Mouse (Mus musculus) ES-Bruce4 (cell line): ENCODE results near the gene Rfx2. TPM values are rescaled to one million over a fixed set of nuclear protein-coding genes. Genes with fewer than 3 reads are reported as not detected.

ENCODE experiments used
- H3K27ac ChIP-seq: 2 replicates; pipeline ENCODE4 v1.5.1; 2012; ENCODE audit warnings: low read length, inconsistent platforms; ENCODE audit not compliant: insufficient read depth
- H3K27me3 ChIP-seq: 2 replicates; pipeline ENCODE4 v1.6.1; 2012; ENCODE audit warnings: mild to moderate bottlenecking, low read length, inconsistent platforms; ENCODE audit not compliant: control insufficient read depth, poor library complexity, insufficient read depth, severe bottlenecking
- H3K36me3 ChIP-seq: 2 replicates; pipeline ENCODE4 v1.6.1; 2012; ENCODE audit warnings: inconsistent platforms, mild to moderate bottlenecking, low read length, moderate library complexity; ENCODE audit not compliant: control insufficient read depth, poor library complexity, insufficient read depth, severe bottlenecking
- H3K4me1 ChIP-seq: one replicate; pipeline ENCODE4 v1.8.1; 2011; ENCODE audit warnings: low read length; ENCODE audit not compliant: control insufficient read depth, insufficient read depth
- H3K4me3 ChIP-seq: 2 replicates; pipeline ENCODE4 v1.5.1; 2011; ENCODE audit warnings: low read depth, mild to moderate bottlenecking, low read length
- H3K9ac ChIP-seq: 2 replicates; pipeline ENCODE4 v1.6.1; 2012; ENCODE audit warnings: low read depth, mild to moderate bottlenecking, inconsistent platforms; ENCODE audit not compliant: poor library complexity, severe bottlenecking
- H3K9me3 ChIP-seq: replicated peaks from 2 replicates; pipeline ENCODE4 v1.6.1; 2012; ENCODE audit warnings: mild to moderate bottlenecking, low read length, inconsistent platforms; ENCODE audit not compliant: control insufficient read depth, poor library complexity, insufficient read depth, severe bottlenecking
- CTCF ChIP-seq: IDR thresholded peaks from one replicate; pipeline ENCODE4 v1.8.1; 2011; ENCODE audit warnings: low read depth, low read length
- EP300 ChIP-seq: IDR thresholded peaks from 2 replicates; pipeline ENCODE4 v1.6.1; 2011; ENCODE audit warnings: low read depth, low read length; ENCODE audit not compliant: insufficient read depth
- POLR2A ChIP-seq: IDR thresholded peaks from one replicate; pipeline ENCODE4 v1.8.1; 2011; ENCODE audit warnings: low read length; ENCODE audit not compliant: insufficient read depth
- polyA plus RNA-seq: library from polyadenylated mRNA; stranded (reverse); fragments of >200 nt; gene quantifications from 2 replicates; pipeline ENCODE4 v1.2.4, GENCODE M21; 2011; ENCODE audit warnings: low read depth; ENCODE audit not compliant: missing spikeins, insufficient read depth, insufficient read length

The Rfx2 gene
- polyA plus RNA-seq, 1 experiment: 27.5 TPM

DNA sequence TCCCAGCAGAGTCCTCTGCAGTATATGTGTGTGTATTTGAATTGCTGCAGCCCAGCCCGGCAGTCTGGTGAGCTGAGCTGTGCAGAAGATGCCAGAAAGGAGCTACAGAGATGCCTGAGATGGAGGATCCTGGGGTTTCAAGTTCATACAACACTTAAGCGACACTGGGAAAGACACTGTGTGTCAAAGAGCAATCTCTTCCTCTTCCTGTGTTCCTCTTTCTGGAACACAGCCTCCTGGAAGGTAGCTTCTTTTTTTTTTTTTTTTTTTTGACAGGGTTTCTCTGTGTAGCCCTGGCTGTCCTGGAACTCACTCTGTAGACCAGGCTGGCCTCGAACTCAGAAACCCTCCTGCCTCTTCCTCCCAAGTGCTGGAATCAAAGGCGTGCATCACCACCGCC lies 18.0 kb upstream of the Rfx2 start:
- H3K9ac ChIP-seq: no peak overlapping the region
- H3K27ac ChIP-seq: no peak overlapping the region
- H3K36me3 ChIP-seq: no peaks in the 10 kb centered on the region
- no peaks in the 10 kb centered on the region for H3K27me3 ChIP-seq
- H3K4me3 ChIP-seq: no peak overlapping the region
- H3K9me3 ChIP-seq: no peaks in the 10 kb centered on the region
- TF ChIP-seq CTCF: no peak
- no peak for TF ChIP-seq POLR2A
- peaks cover 5% of the 10 kb centered on the region for H3K4me1 ChIP-seq

DNA sequence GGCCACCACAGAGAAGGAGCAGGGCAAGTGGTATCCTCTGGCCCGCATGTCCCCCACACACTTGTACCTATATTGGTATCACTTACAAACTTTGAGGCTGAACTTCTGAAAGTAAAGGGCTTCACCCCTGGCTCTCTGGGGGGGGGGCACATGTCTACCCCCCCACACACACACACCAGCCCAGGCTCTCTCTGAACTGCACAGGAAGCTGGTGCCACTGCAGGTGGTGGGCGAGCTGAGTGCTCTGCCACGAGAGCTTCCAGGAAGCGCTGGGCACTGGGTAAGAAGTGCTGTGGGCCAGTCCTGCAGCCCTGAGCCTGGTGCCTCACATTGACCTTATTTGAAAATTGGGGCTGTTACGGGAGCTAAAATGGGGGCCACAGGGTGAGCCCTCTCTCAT lies 12.9 kb upstream of the Rfx2 start:
- no peaks in the 10 kb centered on the region for H3K36me3 ChIP-seq
- H3K4me1 ChIP-seq: no peaks in the 10 kb centered on the region
- H3K27ac ChIP-seq: no peak overlapping the region
- H3K27me3 ChIP-seq: no peaks in the 10 kb centered on the region
- H3K9ac ChIP-seq: no peak overlapping the region
- no peak overlapping the region for H3K4me3 ChIP-seq
- H3K9me3 ChIP-seq: no peaks in the 10 kb centered on the region
- TF ChIP-seq CTCF (no peak), POLR2A (no peak), EP300 (no peak)

DNA sequence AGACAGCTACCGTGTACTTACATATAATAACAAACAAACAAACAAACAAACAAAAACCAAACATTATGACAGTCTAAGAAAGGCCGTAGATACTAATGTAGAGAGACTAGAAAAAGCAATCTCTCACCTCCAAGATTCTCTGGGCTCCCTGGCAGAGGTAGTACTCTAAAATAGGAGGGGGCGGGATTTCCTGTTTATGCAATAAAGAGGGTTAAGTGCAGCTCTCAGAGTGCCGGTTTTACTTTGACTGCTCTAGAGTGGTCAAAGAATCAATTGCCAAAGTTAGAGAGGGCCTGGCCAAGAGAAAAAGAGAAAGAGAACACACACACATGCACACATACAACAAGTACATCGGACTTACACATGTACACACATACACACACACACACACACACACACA lies 11.4 kb upstream of the Rfx2 start:
- no peak for TF ChIP-seq CTCF
- TF ChIP-seq POLR2A: no peak
- no peak for TF ChIP-seq EP300
- Histone ChIP-seq H3K4me3 (no peak overlapping the region), H3K4me1 (no peaks in the 10 kb centered on the region), H3K27me3 (no peaks in the 10 kb centered on the region), H3K9me3 (no peaks in the 10 kb centered on the region), H3K9ac (no peak overlapping the region), H3K27ac (no peak overlapping the region), H3K36me3 (no peaks in the 10 kb centered on the region)

DNA sequence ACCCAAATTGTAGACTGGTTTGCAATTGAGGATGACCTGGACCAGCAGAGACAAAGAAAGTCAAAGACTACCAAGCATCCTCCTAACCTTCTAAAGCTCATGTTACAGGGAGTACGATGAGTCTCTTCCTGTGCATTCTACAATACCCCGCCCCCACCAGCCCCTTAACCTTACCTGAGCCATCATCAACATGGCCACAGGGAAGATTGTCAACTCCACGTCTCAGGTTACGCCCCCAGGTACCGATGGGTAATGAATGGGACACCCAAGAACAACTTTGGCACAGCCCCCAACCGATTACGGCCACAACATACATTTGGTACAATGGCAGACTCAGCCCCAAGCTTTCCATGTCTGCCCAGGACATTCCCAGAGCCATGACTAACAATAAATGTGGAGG lies 9.7 kb upstream of the Rfx2 start:
- no peak overlapping the region for H3K9ac ChIP-seq
- no peaks in the 10 kb centered on the region for H3K9me3 ChIP-seq
- H3K27me3 ChIP-seq: no peaks in the 10 kb centered on the region
- no peaks in the 10 kb centered on the region for H3K4me1 ChIP-seq
- TF ChIP-seq EP300 (peak; percentile 92), CTCF (no peak), POLR2A (no peak)
- peak overlapping the region; percentile 43; the same call in 1 of the 2 replicates for H3K27ac ChIP-seq
- no peak overlapping the region for H3K4me3 ChIP-seq
- no peaks in the 10 kb centered on the region for H3K36me3 ChIP-seq

DNA sequence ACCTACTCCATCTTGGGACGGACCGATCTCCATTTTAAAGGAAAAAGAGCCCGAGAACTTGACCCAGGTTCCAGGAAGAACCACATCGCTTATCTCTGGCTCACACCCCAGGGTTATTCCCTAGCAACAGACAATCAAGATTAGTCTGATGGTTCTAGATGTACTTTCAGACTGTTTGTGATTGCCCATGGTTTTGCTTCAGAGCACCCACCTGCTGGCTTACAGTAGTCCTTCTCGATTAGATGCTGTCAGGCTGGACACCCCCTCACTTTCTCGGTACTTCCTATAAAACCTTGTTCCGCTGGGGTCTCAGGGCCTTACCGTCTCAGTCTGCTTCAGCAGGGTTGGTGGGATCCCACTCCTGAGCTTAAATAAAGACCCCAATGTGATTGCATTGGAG lies 5.5 kb upstream of the Rfx2 start:
- Histone ChIP-seq H3K27me3 (no peaks in the 10 kb centered on the region), H3K4me3 (no peak overlapping the region), H3K9me3 (no peaks in the 10 kb centered on the region), H3K9ac (no peak overlapping the region), H3K4me1 (peaks cover 3% of the 10 kb centered on the region), H3K36me3 (no peaks in the 10 kb centered on the region), H3K27ac (no peak overlapping the region)
- no peak for TF ChIP-seq CTCF
- TF ChIP-seq POLR2A: no peak
- TF ChIP-seq EP300: no peak

DNA sequence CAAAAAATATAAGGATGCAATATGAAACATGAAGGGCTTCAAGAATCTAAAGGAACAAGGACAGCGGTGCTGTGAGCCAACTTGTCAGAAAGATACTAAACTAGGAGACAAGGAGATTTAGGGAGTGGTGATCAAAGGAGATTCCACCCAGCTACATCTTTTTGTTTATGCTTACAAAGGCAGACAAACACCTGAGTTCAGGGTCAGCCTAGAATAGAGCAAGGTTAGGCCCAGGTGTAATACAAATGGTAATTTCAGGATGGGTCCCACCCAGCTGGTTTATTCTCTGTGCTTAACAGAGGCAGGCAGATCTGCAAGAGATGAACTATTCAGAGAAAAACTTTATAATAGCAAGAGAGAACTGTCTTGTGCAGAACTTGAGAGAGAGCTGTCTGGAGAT lies 2.6 kb upstream of the Rfx2 start:
- H3K4me1 ChIP-seq: peaks cover 6% of the 10 kb centered on the region
- no peaks in the 10 kb centered on the region for H3K27me3 ChIP-seq
- H3K9ac ChIP-seq: peak overlapping the region; percentile 63
- no peaks in the 10 kb centered on the region for H3K9me3 ChIP-seq
- H3K27ac ChIP-seq: peak overlapping the region; percentile 100
- no peaks in the 10 kb centered on the region for H3K36me3 ChIP-seq
- no peak overlapping the region for H3K4me3 ChIP-seq
- TF ChIP-seq CTCF (no peak), EP300 (0 out of 2 replicates have a peak, but pooled peaks have one; percentile 56)
